Mouse (Mus musculus) cerebellum, adult 2 months (tissue): ENCODE results near the gene Srgap2. TPM values are rescaled to one million over a fixed set of nuclear protein-coding genes. Genes with fewer than 3 reads are reported as not detected.
A peak's percentile ranks its signal among the peaks of the same experiment; 100 is the strongest.

ENCODE experiments used
- DNase-seq, 2 experiments: peaks; one replicate each; pipeline ENCODE4 v3.0.0; 2021
- H3K27ac ChIP-seq: fragments of 200-500 bp; 2 replicates; pipeline ENCODE4 v1.5.1; 2012; ENCODE audit warnings: low read length, control low read depth, inconsistent platforms; ENCODE audit not compliant: insufficient read depth
- H3K27me3 ChIP-seq: fragments of 200-500 bp; 2 replicates; pipeline ENCODE4 v1.6.1; 2012; ENCODE audit warnings: inconsistent platforms, mild to moderate bottlenecking, low read length, moderate library complexity; ENCODE audit not compliant: control insufficient read depth, insufficient read depth
- H3K4me1 ChIP-seq: fragments of 200-500 bp; 2 replicates; pipeline ENCODE4 v1.6.1; 2011; ENCODE audit warnings: low read length; ENCODE audit not compliant: control insufficient read depth, insufficient read depth
- H3K4me3 ChIP-seq: fragments of 200-500 bp; replicated peaks from 2 replicates; pipeline ENCODE3; 2011; ENCODE audit warnings: mild to moderate bottlenecking, low read depth, low read length, control low read depth; ENCODE audit not compliant: insufficient read depth
- CTCF ChIP-seq: fragments of 200-500 bp; IDR thresholded peaks from 2 replicates; pipeline ENCODE4 v1.5.1; 2011; ENCODE audit warnings: low read depth, mild to moderate bottlenecking, control low read depth, low read length, moderate library complexity, borderline replicate concordance; ENCODE audit not compliant: insufficient read depth
- POLR2A ChIP-seq: fragments of 200-500 bp; IDR thresholded peaks from 2 replicates; pipeline ENCODE4 v1.6.1; 2011; ENCODE audit warnings: low read length, control low read depth, borderline replicate concordance; ENCODE audit not compliant: insufficient read depth
- WGBS: fragments of 180-500 bp; shearing (Covaris S2); methylation state at CpG from one replicate; pipeline ENCODE4 v1.1.7; 2018; 5-methylcytosine and 5-hydroxymethylcytosine counted together
- polyA plus RNA-seq: library from polyadenylated mRNA; depleted of rRNA; stranded (reverse); fragments of >200 nt; gene quantifications from 2 replicates; pipeline ENCODE4 v1.2.3, GENCODE M21; 2012

The Srgap2 gene
- polyA plus RNA-seq, 1 experiment: 83.1 TPM

- no peak for DNase-seq
- H3K27ac ChIP-seq: no peak overlapping the region
- TF ChIP-seq CTCF: no peak
- no peak for TF ChIP-seq POLR2A
- no peaks in the 10 kb centered on the region for H3K27me3 ChIP-seq
- 89% methylated on average over 1 of the region's 1 CpGs for WGBS
- H3K4me3 ChIP-seq: no peak overlapping the region
- no peaks in the 10 kb centered on the region for H3K4me1 ChIP-seq
These were observed 169.9 kb downstream of the Srgap2 start for GRCm38 (mm10) chr1:131357213-131357612.

GRCm38 (mm10) chr1:131351436-131351835, 175.7 kb downstream of the Srgap2 start:
- TF ChIP-seq CTCF (no peak), POLR2A (no peak)
- Histone ChIP-seq H3K4me1 (peaks cover 14% of the 10 kb centered on the region; the same call in 1 of the 2 replicates), H3K4me3 (no peak overlapping the region), H3K27me3 (no peaks in the 10 kb centered on the region), H3K27ac (no peak overlapping the region; the same call in none of the 2 replicates)
- WGBS: 8% methylated on average over 2 of the region's 2 CpGs
- DNase-seq: peak; percentile 86 to 95

GRCm38 (mm10) chr1:131349993-131350510, 177.1 kb downstream of the Srgap2 start:
- TF ChIP-seq POLR2A: no peak
- TF ChIP-seq CTCF: no peak
- Histone ChIP-seq H3K4me1 (peaks cover 19% of the 10 kb centered on the region; the same call in 1 of the 2 replicates), H3K4me3 (no peak overlapping the region), H3K27me3 (no peaks in the 10 kb centered on the region), H3K27ac (no peak overlapping the region)
- no peak for DNase-seq
- WGBS: 65% methylated on average over 1 of the region's 1 CpGs

DNA sequence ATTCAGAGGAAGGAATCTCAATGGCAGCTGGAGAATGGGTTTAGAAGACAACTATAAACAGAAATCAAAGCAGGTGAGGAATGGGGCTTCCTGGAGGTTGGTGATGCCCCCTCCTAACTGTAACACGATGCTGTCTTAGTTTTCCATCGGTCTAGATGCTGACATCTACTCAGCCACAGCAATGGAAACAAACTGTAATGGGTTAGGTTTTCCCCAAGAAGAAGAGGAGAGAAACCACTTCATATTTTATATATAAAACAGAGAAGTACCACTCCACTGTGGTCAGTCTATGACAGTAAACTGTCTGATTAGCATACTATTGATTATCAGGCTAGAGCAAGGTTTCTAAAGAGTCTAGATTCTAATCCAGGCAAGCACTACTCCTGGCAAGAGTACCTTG, 179.4 kb downstream of the Srgap2 start:
- H3K27ac ChIP-seq: no peak overlapping the region
- no peaks in the 10 kb centered on the region for H3K27me3 ChIP-seq
- peaks cover 19% of the 10 kb centered on the region; the same call in 1 of the 2 replicates for H3K4me1 ChIP-seq
- TF ChIP-seq CTCF: no peak
- no peak for TF ChIP-seq POLR2A
- no peak for DNase-seq
- 78% methylated on average over 2 of the region's 2 CpGs for WGBS
- no peak overlapping the region for H3K4me3 ChIP-seq

DNA sequence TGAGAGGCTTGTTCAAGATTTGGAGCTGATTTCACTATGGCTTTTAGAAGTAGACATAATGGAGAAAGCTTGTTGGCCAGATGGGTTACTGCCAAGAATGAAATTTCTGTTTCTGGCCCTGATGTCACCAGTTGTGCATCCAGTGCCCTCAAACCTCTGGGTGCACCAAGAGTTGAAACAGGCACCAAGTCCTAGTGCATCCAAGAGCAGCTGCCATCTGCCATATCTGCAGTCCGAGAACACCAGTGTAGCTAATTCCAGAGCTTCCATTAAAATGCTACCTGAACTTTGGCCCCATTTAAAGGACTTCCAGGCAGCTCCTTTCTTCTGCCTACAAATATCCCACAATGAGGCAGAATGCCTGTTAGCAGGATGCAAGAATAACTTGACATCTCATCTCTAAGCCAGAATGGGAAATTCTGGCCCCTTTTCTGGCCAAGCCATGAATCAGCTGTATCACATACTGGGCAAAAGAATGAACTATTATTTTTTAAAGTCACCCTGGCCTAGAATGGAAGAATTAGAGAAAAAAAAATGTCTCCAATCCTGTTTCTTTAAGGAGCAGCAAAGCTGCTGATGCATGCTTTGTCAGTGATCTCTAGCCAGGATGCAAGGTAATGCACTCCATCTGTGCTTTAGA, 180.1 kb downstream of the Srgap2 start:
- 66% methylated on average over 1 of the region's 1 CpGs for WGBS
- Histone ChIP-seq H3K27me3 (no peaks in the 10 kb centered on the region), H3K27ac (no peak overlapping the region), H3K4me3 (no peak overlapping the region), H3K4me1 (peaks cover 19% of the 10 kb centered on the region; the same call in 1 of the 2 replicates)
- no peak for TF ChIP-seq CTCF
- no peak for TF ChIP-seq POLR2A
- no peak for DNase-seq

GRCm38 (mm10) chr1:131345422-131346419, 181.4 kb downstream of the Srgap2 start:
- DNase-seq: peak in 1 of 2 experiments; percentile 38
- TF ChIP-seq POLR2A: no peak
- Histone ChIP-seq H3K4me1 (peaks cover 11% of the 10 kb centered on the region; the same call in 1 of the 2 replicates), H3K27ac (no peak overlapping the region), H3K4me3 (no peak overlapping the region), H3K27me3 (no peaks in the 10 kb centered on the region)
- 23% methylated on average over 5 of the region's 5 CpGs for WGBS

GRCm38 (mm10) chr1:131344691-131345090, 182.5 kb downstream of the Srgap2 start:
- 18% methylated on average over 2 of the region's 2 CpGs for WGBS
- H3K27ac ChIP-seq: no peak overlapping the region
- no peak for DNase-seq
- H3K4me1 ChIP-seq: peaks cover 9% of the 10 kb centered on the region; the same call in 1 of the 2 replicates
- no peaks in the 10 kb centered on the region for H3K27me3 ChIP-seq
- TF ChIP-seq POLR2A (no peak), CTCF (no peak)
- H3K4me3 ChIP-seq: no peak overlapping the region
